Comparison of ENCODE assay signal across 8 mouse cellular contexts in genomic region chr9:106202819-106203636, GRCm38 (mm10). TPM values are rescaled to one million over a fixed set of nuclear protein-coding genes. Genes with fewer than 3 reads are reported as not detected.
A peak's percentile ranks its signal among the peaks of the same experiment; 100 is the strongest.
DNase-seq lines count a peak whose midpoint lies in the region; ATAC-seq and TF ChIP-seq lines count a peak whose summit lies in the region.

Gene Twf2 (plus strand): TSS chr9:106203108.

- peak within 1 kb of the TSS; percentile 82 for H3K9ac ChIP-seq in heart, embryonic 11.5 days (ENCODE audit: low read depth, low read length)
- peak within 1 kb of the TSS; percentile 78 for H3K9ac ChIP-seq in kidney, embryonic 16.5 days (replicated peaks; ENCODE audit: low read length)
- peak within 1 kb of the TSS; percentile 87 for H3K9ac ChIP-seq in liver, adult 2 months (ENCODE audit: low read depth, low read length)

- H3K4me2 ChIP-seq in heart, embryonic 11.5 days, result peak within 1 kb of the TSS; percentile 73
- peak within 1 kb of the TSS; percentile 61 for H3K4me2 ChIP-seq in kidney, embryonic 16.5 days (replicated peaks; ENCODE audit: low read depth, low read length)
- H3K4me2 ChIP-seq in myocyte (ENCODE audit: low read depth), result peak within 1 kb of the TSS; percentile 87

- no peak for TF ChIP-seq CTCF in liver, adult 2 months (IDR thresholded peaks at IDR 0.05; ENCODE audit: low read depth, low read length)

- 0 out of 2 replicates have a peak, but pooled peaks cover 2% of the 10 kb centered on the region for H3K36me3 ChIP-seq in heart, embryonic 11.5 days (ENCODE audit: control insufficient read depth, insufficient read depth, low read length)
- H3K36me3 ChIP-seq in kidney, embryonic 16.5 days (ENCODE audit: insufficient read depth, low read length), result 0 out of 2 replicates have a peak, but pooled peaks cover 4% of the 10 kb centered on the region
- no peaks in the 10 kb centered on the region for H3K36me3 ChIP-seq in liver, adult 2 months (ENCODE audit: control insufficient read depth, insufficient read depth, low read length)
- no peaks in the 10 kb centered on the region for H3K36me3 ChIP-seq in myocyte (ENCODE audit: control insufficient read depth, insufficient read depth)
- H3K36me3 ChIP-seq in splenic B cell, adult 2 months (ENCODE audit: control insufficient read depth, insufficient read depth, low read length, poor library complexity, severe bottlenecking), result no peaks in the 10 kb centered on the region; the same call in none of the 2 replicates

- peak within 1 kb of the TSS; percentile 56 for H3ac ChIP-seq in myocyte (ENCODE audit: control insufficient read depth, insufficient read length)

- TF ChIP-seq POLR2A in liver, adult 2 months (IDR thresholded peaks at IDR 0.05; ENCODE audit: extremely low read depth, insufficient read depth, low read length), result peak; percentile 35; the same call in 1 of the 2 replicates
- peak; percentile 76 for TF ChIP-seq POLR2A in myocyte (IDR thresholded peaks at IDR 0.05; ENCODE audit: insufficient read length, low read depth)

- H3K4me1 ChIP-seq in heart, embryonic 11.5 days (ENCODE audit: control insufficient read depth, insufficient read depth, low read length), result peaks cover 41% of the 10 kb centered on the region
- peaks cover 43% of the 10 kb centered on the region for H3K4me1 ChIP-seq in kidney, embryonic 16.5 days (ENCODE audit: insufficient read depth, low read length)
- peaks cover 7% of the 10 kb centered on the region for H3K4me1 ChIP-seq in liver, adult 2 months (ENCODE audit: control insufficient read depth, insufficient read depth, low read length)

- no peaks in the 10 kb centered on the region for H3K79me2 ChIP-seq in liver, adult 2 months (ENCODE audit: control insufficient read depth, insufficient read depth, low read length)
- peaks cover 10% of the 10 kb centered on the region for H3K79me2 ChIP-seq in myocyte (ENCODE audit: control insufficient read depth, insufficient read depth)

- H3K27ac ChIP-seq in heart, embryonic 11.5 days (ENCODE audit: low read depth, low read length), result peak within 1 kb of the TSS; percentile 70
- peak within 1 kb of the TSS; percentile 72 for H3K27ac ChIP-seq in kidney, embryonic 16.5 days (ENCODE audit: low read length)
- H3K27ac ChIP-seq in liver, adult 2 months (replicated peaks; ENCODE audit: insufficient read depth, low read depth, low read length), result peak within 1 kb of the TSS; percentile 60

- no peaks in the 10 kb centered on the region for H3K27me3 ChIP-seq in heart, embryonic 11.5 days (ENCODE audit: control insufficient read depth, insufficient read depth, low read length)
- H3K27me3 ChIP-seq in kidney, embryonic 16.5 days (ENCODE audit: insufficient read depth, low read length), result no peaks in the 10 kb centered on the region
- H3K27me3 ChIP-seq in liver, adult 2 months (ENCODE audit: control insufficient read depth, insufficient read depth, low read length), result no peaks in the 10 kb centered on the region
- no peaks in the 10 kb centered on the region for H3K27me3 ChIP-seq in myocyte (ENCODE audit: control insufficient read depth, insufficient read depth, insufficient read length)
- H3K27me3 ChIP-seq in splenic B cell, adult 2 months (ENCODE audit: control insufficient read depth, insufficient read depth, low read length, poor library complexity, severe bottlenecking), result no peaks in the 10 kb centered on the region

- peak; percentile 89 to 93 for DNase-seq in B cell, adult 2 months
- DNase-seq in brain, adult 2 months (ENCODE audit: low read depth, low spot score), result peak; percentile 91
- peak; percentile 56 for DNase-seq in liver, adult 2 months (ENCODE audit: extremely low read depth, low read depth, low spot score)
- peak; percentile 93 for DNase-seq in splenic B cell, adult 2 months (ENCODE audit: low read depth, low spot score)

- WGBS in heart, embryonic 11.5 days (ENCODE audit: insufficient replicate concordance), result 1% methylated on average over 61 of the region's 61 CpGs
- 1% methylated on average over 55 of the region's 61 CpGs for WGBS in kidney, embryonic 16.5 days
- WGBS in liver, adult 2 months, result 2% methylated on average over 61 of the region's 61 CpGs

- no peaks in the 10 kb centered on the region for H3K9me3 ChIP-seq in heart, embryonic 11.5 days (replicated peaks; ENCODE audit: control insufficient read depth, low read length)
- no peaks in the 10 kb centered on the region for H3K9me3 ChIP-seq in kidney, embryonic 16.5 days (ENCODE audit: low read length)

- ATAC-seq in erythroblast, adult 5-6 weeks (replicated peaks; ENCODE audit: low FRiP score, poor library complexity, severe bottlenecking), result peak; percentile 72
- ATAC-seq in heart, embryonic 11.5 days (replicated peaks; ENCODE audit: insufficient number of reproducible peaks, low FRiP score, low TSS enrichment), result peak; percentile 82
- ATAC-seq in kidney, embryonic 16.5 days (ENCODE audit: low FRiP score, low TSS enrichment), result peak; percentile 90

- H3K4me3 ChIP-seq in heart, embryonic 11.5 days (ENCODE audit: low read depth, low read length), result peak within 1 kb of the TSS; percentile 72
- peak within 1 kb of the TSS; percentile 69 for H3K4me3 ChIP-seq in kidney, embryonic 16.5 days (ENCODE audit: low read length)
- peak within 1 kb of the TSS; percentile 83 for H3K4me3 ChIP-seq in liver, adult 2 months (ENCODE audit: insufficient read depth, low read depth, low read length)
- peak within 1 kb of the TSS; percentile 55 for H3K4me3 ChIP-seq in myocyte

TF ChIP-seq in myocyte, 11 proteins besides CTCF, POLR2A, EP300 and RAD21:
- TF ChIP-seq POLR2AphosphoS2 (IDR thresholded peaks at IDR 0.05; ENCODE audit: insufficient read length, low read depth) (peak; percentile 37), MYOD1 (IDR thresholded peaks at IDR 0.05; ENCODE audit: control insufficient read depth in 1 of 3, insufficient read length in 2 of 3, low read depth in 2 of 3) (no peak), TCF12 (IDR thresholded peaks at IDR 0.05; ENCODE audit: insufficient read depth, poor library complexity, severe bottlenecking) (no peak)

RNA-seq across cellular contexts. Expression of gene Twf2, which starts in this region (rescaled TPM):
- total RNA-seq in erythroblast, adult 5-6 weeks (2015; ENCODE audit: low replicate concordance), result 11.7 and 20.5 TPM in 2 replicates
- 18.5 and 25.8 TPM in 2 replicates for total RNA-seq in erythroblast, adult 5-6 weeks (2017; ENCODE audit: low replicate concordance)
- polyA plus RNA-seq in heart, embryonic 11.5 days (2014; fragmentation: Nextera tagmentation; extraction: Ambion mirVana), result 55.6 and 62.2 TPM in 2 replicates
- 72.7 and 75.5 TPM in 2 replicates for polyA plus RNA-seq in kidney, embryonic 16.5 days (2015; fragmentation: Nextera tagmentation; extraction: Ambion mirVana)
- total RNA-seq in liver, adult 2 months (2014; rRNA removed), result 4.9 and 6.2 TPM in 2 replicates
- 4.5 and 4.7 TPM in 2 replicates for polyA plus RNA-seq in liver, adult 2 months (2012; rRNA removed)
- polyA plus RNA-seq in myocyte (2012; fragmentation: generic; extraction: Trizol), result 103 TPM

Comparison
In these comparisons a context has a peak if more than half of its experiments do, and no peak if none do; other contexts are left out.
1. Peak in every context shown above with its lines: DNase-seq, ATAC-seq, H3K4me3 ChIP-seq and H3K27ac ChIP-seq.